Mouse (Mus musculus): ENCODE measurements around the gene Arhgef3.

DNA sequence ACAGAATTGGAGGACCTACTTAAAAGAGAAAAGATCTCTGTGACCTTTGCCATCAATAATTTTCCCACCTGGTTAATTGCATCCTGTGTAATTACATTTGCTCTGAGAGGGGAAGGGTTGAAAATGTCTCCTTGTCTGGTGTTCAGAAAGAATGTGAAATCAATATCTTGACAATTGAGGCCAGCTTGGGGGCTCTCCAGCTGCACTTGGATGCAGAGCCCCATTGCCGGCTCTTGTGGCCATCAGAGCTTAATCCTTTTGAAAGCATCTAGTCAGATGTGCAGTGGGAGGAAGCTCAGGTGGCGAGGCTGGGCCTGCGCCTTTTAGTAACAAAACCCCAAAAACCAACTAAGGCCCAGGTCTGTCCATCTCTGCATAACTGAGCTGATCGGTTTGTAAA, 28.7 kb upstream of the Arhgef3 start:
- TF ChIP-seq GATA1 (IDR thresholded peaks at IDR 0.05; ENCODE audit: borderline replicate concordance, low read length) (no peak), CTCF (IDR thresholded peaks at IDR 0.05; ENCODE audit: low read depth, low read length) (no peak), TAL1 (conservative IDR thresholded peaks at IDR 0.05; ENCODE audit: low read depth, low read length) (no peak), POLR2AphosphoS5 (IDR thresholded peaks at IDR 0.05; ENCODE audit: insufficient replicate concordance, low read depth, low read length) (no peak), GATA2 (IDR thresholded peaks at IDR 0.05; ENCODE audit: borderline replicate concordance, low read depth, low read length) (no peak)

Measured in G1E (cell line).